In genomic region chr14:40992464-40992863, GRCm38 (mm10) we compare ENCODE assay signal across 1 mouse cellular context.
A peak's percentile ranks its signal among the peaks of the same experiment; 100 is the strongest.
TF ChIP-seq lines count a peak whose summit lies in the region.

No protein-coding gene starts in this region.

TF ChIP-seq in MEL, 35 proteins besides CTCF, POLR2A, EP300 and RAD21 (continued from another document):
- TF ChIP-seq TCF12 (IDR thresholded peaks at IDR 0.05; ENCODE audit: low read depth, low read length) (peak; percentile 93), MAFK (IDR thresholded peaks at IDR 0.05; ENCODE audit: borderline replicate concordance, low read depth, low read length) (peak; percentile 50; the same call in 1 of the 2 replicates), JUND (IDR thresholded peaks at IDR 0.05; ENCODE audit: low read depth, low read length) (peak; percentile 39; the same call in 1 of the 2 replicates), ETS1 (IDR thresholded peaks at IDR 0.05; ENCODE audit: low read depth, low read length) (peak; percentile 86), TAL1 (IDR thresholded peaks at IDR 0.05; ENCODE audit: low read length) (peak; percentile 56), NELFE (IDR thresholded peaks at IDR 0.05; ENCODE audit: low read depth, low read length) (no peak), GATA1 (IDR thresholded peaks at IDR 0.05; ENCODE audit: low read depth, low read length) (peak; percentile 97), TBP (IDR thresholded peaks at IDR 0.05; ENCODE audit: low read depth, low read length) (peak; percentile 57), ELF1 (IDR thresholded peaks at IDR 0.05; ENCODE audit: low read depth, low read length) (peak; percentile 70; the same call in 1 of the 2 replicates), UBTF (IDR thresholded peaks at IDR 0.05; ENCODE audit: borderline replicate concordance, insufficient read depth, low read depth, low read length) (no peak), MAX (IDR thresholded peaks at IDR 0.05; ENCODE audit: low read length) (no peak)
TF ChIP-seq in MEL: peak in this region for 13.
